Mouse (Mus musculus): ENCODE measurements around the gene Poglut1. TPM values are rescaled to one million over a fixed set of nuclear protein-coding genes. Genes with fewer than 3 reads are reported as not detected.

Poglut1 gene
- total RNA-seq (2021), result 10 to 100 TPM; 41.8 to 44.0 TPM
- long read RNA-seq, experiment 1, transcript Poglut1-205 (11 exons, 2,922 nt), result minor isoform, 17 of 70 reads
- long read RNA-seq, experiment 1, transcript Poglut1-201 (11 exons, 2,758 nt), result major isoform, 39 of 70 reads
- long read RNA-seq, experiment 1, partial matches to known transcripts, result 5 of 70 reads
- long read RNA-seq, experiment 1, other reads (novel, unspliced or antisense), result 9 of 70 reads
- long read RNA-seq, experiment 2, transcript Poglut1-201 (11 exons, 2,758 nt), result major isoform, 32 of 66 reads
- long read RNA-seq, experiment 2, transcript Poglut1-205 (11 exons, 2,922 nt), result minor isoform, 22 of 66 reads
- long read RNA-seq, experiment 2, partial matches to known transcripts, result 7 of 66 reads
- long read RNA-seq, experiment 2, other reads (novel, unspliced or antisense), result 5 of 66 reads

DNA sequence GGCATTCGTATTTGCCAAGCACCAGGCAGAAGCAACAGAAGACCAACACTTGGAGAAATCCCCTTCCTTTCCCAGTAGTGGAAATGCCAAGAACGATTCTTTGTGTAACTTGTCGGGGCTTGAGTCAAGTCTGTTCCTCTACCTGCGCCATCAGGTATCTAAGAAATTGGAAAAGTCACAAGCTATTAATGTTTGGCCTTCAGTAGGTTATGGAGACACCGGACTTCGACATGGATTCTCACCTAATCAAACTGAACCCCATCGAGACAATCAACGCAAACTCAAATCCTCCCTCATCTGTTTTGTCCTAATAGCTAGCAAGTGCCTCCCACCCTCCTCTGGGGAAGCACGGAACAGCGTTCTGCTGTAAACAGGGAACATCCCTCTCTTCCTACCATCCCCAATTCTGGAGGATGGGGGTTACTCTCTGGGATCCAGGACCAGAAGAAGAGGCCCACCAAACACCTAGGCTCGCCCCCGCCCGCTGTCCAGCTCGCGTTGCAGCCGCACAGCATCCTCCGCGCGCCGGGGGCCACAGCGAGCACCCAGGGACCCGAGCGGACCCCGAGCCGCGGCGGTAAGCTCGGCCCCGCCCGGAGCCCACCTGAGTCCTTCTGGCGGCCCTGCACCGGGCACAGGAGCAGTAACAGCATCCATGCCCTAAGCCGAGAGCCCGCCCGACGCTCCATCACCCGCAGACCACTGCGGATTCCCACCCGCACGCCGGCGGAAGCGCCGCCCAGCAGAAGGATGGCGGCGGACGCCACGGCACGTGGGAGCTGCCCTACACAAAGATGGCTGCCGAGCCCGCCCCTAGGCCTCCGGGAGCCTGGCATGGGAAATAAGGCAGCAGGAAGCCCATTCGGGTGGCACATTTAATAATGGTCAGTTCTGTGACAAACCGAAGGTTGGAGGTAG, at the start of gene Poglut1:
Gene Poglut1, minus strand, starts transcription at position 780 of the 918 bp plus-strand sequence.
- Histone ChIP-seq H3K27ac (peak within 1 kb of the TSS; percentile 94), H3K4me3 (peak within 1 kb of the TSS; percentile 64)
- TF ChIP-seq CTCF (IDR thresholded peaks at IDR 0.05), result no peak; the same call in 1 of the 2 replicates
- intact Hi-C loops (cut with DNase I), result loop anchor here (1.0 kb wide), 1 partner anchor 13 kb away; no protein-coding TSS in a partner anchor
- peak; percentile 83 to 84 for DNase-seq (ENCODE audit: extremely low spot score in 1 of 2, low spot score in 2 of 2)

DNA sequence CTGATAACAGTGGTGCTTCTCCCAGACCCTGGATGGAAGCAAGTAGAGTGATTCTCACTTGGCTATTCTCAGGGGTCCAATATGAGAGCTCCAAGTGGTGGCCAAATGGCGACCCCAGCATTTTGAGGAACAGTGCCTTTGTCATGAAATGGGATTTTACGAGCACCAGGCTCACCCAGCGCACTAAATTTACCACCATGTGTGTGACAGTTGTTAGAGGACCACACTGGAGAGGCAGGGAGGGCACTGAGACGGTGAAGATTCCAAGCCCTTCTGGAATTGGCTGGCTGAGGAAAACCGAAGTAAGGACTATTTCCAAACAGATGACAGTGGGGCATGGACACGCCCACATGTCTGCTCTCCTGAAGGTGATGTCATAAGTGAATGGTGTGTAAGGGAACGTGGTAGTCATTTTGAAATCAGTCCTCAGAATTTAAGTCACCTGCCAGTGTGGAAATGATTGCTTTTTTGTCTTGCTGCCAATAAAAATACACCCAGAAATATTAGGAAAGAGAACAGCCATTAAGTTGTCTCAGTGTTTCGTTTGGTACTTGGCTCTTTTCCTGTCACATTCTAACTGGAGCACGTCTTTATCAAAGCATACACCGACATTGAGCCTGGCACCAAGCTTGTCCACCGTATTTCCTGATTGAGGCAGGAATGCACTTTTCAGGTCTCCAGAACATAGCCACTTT, 49.1 kb upstream of the Poglut1 start:
- DNase-seq (ENCODE audit: extremely low spot score in 1 of 2, low spot score in 2 of 2), result no peak
- TF ChIP-seq CTCF (IDR thresholded peaks at IDR 0.05), result no peak
- H3K27ac ChIP-seq, result no peak overlapping the region
- intact Hi-C loops (cut with DNase I), result no loop called here
- H3K4me3 ChIP-seq, result no peak overlapping the region

DNA sequence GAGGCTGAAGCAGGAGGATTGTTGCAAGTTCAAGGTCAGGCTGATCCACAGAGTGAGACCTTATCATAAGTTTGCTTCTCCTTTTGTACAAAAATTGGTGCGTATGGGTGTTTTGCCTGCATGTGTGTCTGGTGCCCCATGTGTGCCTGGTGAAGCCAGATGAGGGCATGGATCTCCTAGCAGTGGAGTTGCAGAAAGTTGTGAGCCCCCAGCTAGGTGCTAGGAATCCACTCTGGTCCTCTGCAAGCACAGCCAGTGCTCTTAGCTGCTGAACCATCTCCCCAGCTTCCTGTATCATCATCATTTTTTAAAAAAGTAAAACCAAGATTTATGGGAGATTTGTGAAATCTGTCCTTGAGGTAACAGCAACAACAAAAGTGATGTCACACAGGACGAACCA, 46.6 kb upstream of the Poglut1 start:
- TF ChIP-seq CTCF (IDR thresholded peaks at IDR 0.05), result no peak
- intact Hi-C loops (cut with DNase I), result no loop called here

DNA sequence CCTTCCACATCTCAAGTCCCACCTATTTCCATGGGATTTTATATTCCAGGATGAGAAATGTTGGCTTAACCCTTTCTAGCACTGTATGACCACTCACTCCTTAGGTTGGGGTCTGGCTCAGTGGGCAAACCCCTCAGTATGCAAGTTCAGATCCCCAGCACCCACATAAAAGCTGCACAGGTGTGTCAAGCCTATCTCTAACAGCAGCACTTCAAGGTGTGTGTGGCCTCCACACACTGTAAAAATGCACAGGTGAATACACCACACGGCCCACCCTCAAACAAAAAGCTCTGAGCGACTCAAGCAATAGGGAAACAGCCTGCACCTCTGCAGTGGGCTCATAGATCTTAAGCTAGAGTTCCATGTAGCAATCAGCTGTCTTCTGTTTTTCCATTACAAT, 46.0 kb upstream of the Poglut1 start:
- intact Hi-C loops (cut with DNase I), result no loop called here
- Histone ChIP-seq H3K27ac (no peak overlapping the region), H3K4me3 (no peak overlapping the region)
- DNase-seq (ENCODE audit: extremely low spot score in 1 of 2, low spot score in 2 of 2), result no peak
- no peak for TF ChIP-seq CTCF (IDR thresholded peaks at IDR 0.05)

More for the DNA sequence above, 46.6 kb upstream of the Poglut1 start:
- H3K4me3 ChIP-seq, result no peak overlapping the region
- no peak for DNase-seq (ENCODE audit: extremely low spot score in 1 of 2, low spot score in 2 of 2)
- no peak overlapping the region for H3K27ac ChIP-seq

DNA sequence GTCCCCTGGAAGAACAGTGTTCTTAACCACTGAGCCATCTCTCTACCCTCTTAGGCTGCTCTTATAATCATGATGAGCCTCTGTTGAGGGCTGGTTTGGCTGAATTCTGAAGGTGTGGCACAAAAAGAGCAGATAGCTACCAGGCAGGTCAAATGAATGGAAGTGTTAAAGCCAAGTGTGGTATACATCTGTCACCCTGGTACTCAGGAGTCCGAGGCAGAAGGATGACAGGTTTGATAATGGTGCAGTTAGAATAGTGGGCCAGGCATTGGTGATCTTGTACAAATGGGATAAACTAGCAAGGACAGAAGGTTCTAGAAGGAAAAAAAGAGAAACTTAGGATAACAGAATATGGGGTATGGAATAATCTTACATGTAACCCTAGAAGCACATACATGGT, 44.4 kb upstream of the Poglut1 start:
- no peak for TF ChIP-seq CTCF (IDR thresholded peaks at IDR 0.05)
- intact Hi-C loops (cut with DNase I), result no loop called here
- Histone ChIP-seq H3K4me3 (no peak overlapping the region), H3K27ac (no peak overlapping the region)
- DNase-seq (ENCODE audit: extremely low spot score in 1 of 2, low spot score in 2 of 2), result no peak

DNA sequence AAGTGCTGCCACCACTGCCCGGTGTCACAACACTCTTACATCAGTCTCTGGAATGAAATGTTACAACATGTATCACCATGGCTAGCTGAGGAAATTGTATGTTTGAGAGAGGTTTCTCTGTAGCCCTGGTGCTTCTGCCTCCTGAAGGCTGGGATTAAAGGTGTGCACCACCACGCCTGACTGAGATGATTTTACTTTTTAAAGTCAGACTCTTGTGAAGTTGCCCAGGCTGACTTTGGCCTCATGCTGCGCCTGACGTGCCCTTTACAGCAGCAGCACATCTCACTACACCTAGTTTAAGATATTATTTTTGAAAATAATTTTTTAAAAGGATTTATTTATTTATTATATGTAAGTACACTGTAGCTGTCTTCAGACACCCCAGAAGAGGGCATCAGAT, 42.9 kb upstream of the Poglut1 start:
- no peak overlapping the region for H3K27ac ChIP-seq
- no peak for TF ChIP-seq CTCF (IDR thresholded peaks at IDR 0.05)
- intact Hi-C loops (cut with DNase I), result no loop called here

DNA sequence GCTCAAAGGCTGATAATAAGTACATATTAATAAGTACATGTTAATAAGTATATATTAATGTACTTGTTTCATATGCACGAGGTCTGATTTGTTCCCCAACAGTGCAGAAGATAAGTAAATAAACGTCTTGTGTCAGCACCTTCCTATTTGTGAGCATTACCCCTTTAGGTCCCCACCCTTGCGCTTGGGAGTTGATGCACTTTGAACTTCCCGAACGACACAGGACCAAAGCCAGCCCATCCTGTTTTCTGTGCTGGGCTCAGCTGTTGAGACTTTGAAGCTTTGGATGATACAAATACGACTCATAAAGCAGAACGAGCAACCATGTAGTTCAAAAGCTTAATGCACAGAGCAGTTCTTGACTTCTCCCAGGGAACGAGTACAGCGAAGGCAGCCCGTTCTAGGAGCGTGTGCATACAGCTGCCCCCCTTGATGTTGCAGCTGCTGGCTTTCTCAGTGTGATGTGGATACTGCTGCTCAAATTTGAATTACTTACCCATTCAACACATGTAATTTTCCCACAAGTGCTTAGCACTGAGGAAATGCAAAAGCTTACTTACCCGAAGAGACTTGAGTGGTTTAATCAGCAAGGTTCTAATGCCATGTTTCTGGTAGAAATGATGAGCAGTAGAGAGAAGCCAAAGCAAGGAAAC, 42.1 kb upstream of the Poglut1 start:
- Histone ChIP-seq H3K27ac (peak overlapping the region; percentile 70; the same call in 1 of the 2 replicates), H3K4me3 (no peak overlapping the region)
- TF ChIP-seq CTCF (IDR thresholded peaks at IDR 0.05), result no peak
- no peak for DNase-seq (ENCODE audit: extremely low spot score in 1 of 2, low spot score in 2 of 2)
- intact Hi-C loops (cut with DNase I), result no loop called here

More for the DNA sequence above, 42.9 kb upstream of the Poglut1 start:
- no peak for DNase-seq (ENCODE audit: extremely low spot score in 1 of 2, low spot score in 2 of 2)
- no peak overlapping the region for H3K4me3 ChIP-seq

DNA sequence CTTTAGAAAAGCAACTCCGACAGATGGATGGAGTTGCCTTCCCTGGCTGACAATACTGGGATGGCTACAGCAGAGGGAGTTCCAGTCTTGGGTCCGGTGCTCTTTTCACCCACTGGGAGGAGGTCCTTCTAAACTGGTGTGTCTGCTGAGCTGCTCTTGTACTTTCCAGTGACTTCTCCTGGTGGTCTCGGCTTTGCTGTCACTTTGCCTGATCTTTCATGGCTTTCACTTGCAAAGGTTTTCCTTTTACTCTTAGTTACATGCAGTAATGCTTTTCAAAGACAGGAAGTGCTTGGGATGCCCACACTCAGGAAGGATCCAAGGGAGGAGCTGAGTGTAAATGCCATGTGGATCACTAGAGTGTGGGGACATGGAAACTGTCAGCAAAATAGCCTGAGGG, 41.4 kb upstream of the Poglut1 start:
- peak overlapping the region; percentile 50 for H3K27ac ChIP-seq
- no peak; the same call in none of the 2 replicates for TF ChIP-seq CTCF (IDR thresholded peaks at IDR 0.05)
- intact Hi-C loops (cut with DNase I), result no loop called here
- DNase-seq (ENCODE audit: extremely low spot score in 1 of 2, low spot score in 2 of 2), result no peak
- H3K4me3 ChIP-seq, result no peak overlapping the region

DNA sequence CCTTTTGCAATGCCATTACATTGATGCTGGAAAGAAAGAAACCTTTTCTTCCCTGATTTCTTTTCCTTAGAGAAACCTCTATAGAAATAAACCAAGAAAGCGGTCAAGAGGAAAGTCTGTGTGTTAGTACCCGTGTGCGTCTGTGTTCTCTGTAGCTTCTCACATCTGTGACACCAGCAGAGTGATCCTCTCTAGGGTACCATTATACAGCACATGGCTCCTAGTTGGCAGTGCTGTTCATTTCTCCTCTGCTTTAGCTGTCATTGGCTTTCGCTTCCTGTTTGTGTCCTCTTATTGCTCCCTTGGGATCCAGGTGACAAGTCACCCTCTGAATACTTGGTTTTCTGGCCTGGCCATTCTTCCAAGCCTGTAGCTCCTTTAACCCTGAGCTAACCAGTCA, 37.5 kb upstream of the Poglut1 start:
- intact Hi-C loops (cut with DNase I), result no loop called here
- TF ChIP-seq CTCF (IDR thresholded peaks at IDR 0.05), result no peak

DNA sequence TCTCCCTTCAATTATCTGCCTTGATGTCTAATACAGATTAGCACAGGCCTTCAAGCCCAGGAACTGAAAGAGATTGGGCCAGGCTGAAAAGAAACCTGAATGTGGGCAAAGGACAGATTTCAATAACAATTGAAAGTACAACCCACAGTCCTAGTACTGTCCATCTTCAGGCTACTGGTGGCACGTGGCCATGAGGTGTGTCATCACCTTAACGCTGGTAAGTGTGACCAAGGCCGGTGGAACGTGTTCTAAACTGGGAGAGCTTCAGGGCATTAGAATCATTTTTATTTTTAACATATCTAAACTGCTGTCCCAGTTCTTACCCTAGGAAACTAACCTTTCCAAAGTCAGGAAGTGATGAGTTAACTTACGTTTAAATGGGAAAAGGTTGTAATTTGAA, 37.1 kb upstream of the Poglut1 start:
- no peak overlapping the region for H3K27ac ChIP-seq
- intact Hi-C loops (cut with DNase I), result no loop called here
- no peak for DNase-seq (ENCODE audit: extremely low spot score in 1 of 2, low spot score in 2 of 2)
- no peak overlapping the region for H3K4me3 ChIP-seq
- TF ChIP-seq CTCF (IDR thresholded peaks at IDR 0.05), result no peak

More for the DNA sequence above, 37.5 kb upstream of the Poglut1 start:
- H3K27ac ChIP-seq, result no peak overlapping the region
- DNase-seq (ENCODE audit: extremely low spot score in 1 of 2, low spot score in 2 of 2), result no peak
- H3K4me3 ChIP-seq, result no peak overlapping the region

DNA sequence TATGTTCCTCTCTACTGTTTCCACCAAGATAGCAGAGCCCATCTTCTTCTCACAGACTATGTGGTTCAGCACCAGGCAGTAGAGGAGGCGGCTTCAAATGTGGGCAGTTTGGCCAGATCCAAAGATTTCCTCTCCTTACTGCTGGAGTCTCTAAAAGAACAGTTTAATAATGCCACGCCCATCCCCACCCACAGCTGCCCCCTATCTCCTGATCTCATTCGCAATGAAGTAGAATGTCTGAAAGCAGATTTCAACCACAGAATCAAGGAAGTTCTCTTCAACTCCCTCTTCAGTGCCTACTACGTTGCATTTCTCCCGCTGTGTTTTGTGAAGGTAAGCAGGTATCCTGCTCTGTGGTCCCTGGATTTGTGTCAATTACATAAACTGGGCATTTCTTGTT, 35.1 kb upstream of the Poglut1 start:
- H3K4me3 ChIP-seq, result no peak overlapping the region
- intact Hi-C loops (cut with DNase I), result no loop called here
- no peak for TF ChIP-seq CTCF (IDR thresholded peaks at IDR 0.05)

More for the DNA sequence above, 35.1 kb upstream of the Poglut1 start:
- no peak for DNase-seq (ENCODE audit: extremely low spot score in 1 of 2, low spot score in 2 of 2)
- no peak overlapping the region for H3K27ac ChIP-seq
